ENCODE assay signal across 9 mouse cellular contexts in the genomic region with DNA sequence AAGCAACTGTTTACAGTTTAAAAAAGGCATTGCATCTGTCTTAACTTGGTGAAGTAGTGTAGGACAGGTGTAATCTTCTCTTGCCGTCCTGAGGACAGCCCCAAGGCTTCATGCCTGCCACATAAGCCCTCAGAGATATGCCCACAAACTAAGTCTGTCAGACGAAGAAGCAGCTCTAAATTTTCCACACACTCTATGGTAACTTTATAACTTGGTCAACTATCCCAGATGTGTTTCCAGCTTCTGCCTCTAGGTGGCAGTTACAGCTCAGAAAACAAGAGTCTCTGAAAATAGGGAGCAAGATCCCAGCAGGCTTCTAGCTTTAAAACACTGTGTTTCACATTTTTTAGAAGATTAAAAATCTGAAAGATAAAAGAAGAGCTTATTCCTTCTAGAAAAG.
DNase-seq lines count a peak whose midpoint lies in the region; ATAC-seq and TF ChIP-seq lines count a peak whose summit lies in the region.
"Had no signal": no experiment of that assay in that cellular context is flagged by ENCODE, and none has a peak within 500 bp of the region (broad histone marks: within the 10 kb centered on the region; RNA-seq: fewer than 3 reads in every experiment).

No protein-coding gene starts in this region.

- H3K4me1 ChIP-seq in neural tube, embryonic 15.5 days, result no peaks in the 10 kb centered on the region
- no peaks in the 10 kb centered on the region for H3K4me1 ChIP-seq in forebrain, embryonic 11.5 days (replicated peaks; ENCODE audit: control insufficient read depth, insufficient read depth, low read length)
- no peaks in the 10 kb centered on the region for H3K4me1 ChIP-seq in hindbrain, postnatal 0 days (ENCODE audit: insufficient read depth, low read length)

- H3K9ac ChIP-seq in neural tube, embryonic 15.5 days (replicated peaks), result no peak overlapping the region
- H3K9ac ChIP-seq in forebrain, embryonic 11.5 days (ENCODE audit: low read length), result no peak overlapping the region
- H3K9ac ChIP-seq in hindbrain, postnatal 0 days (replicated peaks; ENCODE audit: low read length), result no peak overlapping the region

- DNase-seq in neural tube, embryonic 10.5 days (ENCODE audit: extremely low spot score, low spot score), result peak; percentile 46
- DNase-seq in c-Kit-negative CD71-positive TER-119-positive erythroid progenitor cells, embryonic 14.5 days (ENCODE audit: low read depth, low spot score), result peak; percentile 28
- peak; percentile 57 for DNase-seq in forebrain, embryonic 11.5 days (ENCODE audit: low spot score)
- DNase-seq in hindbrain, postnatal 0 days (ENCODE audit: low spot score), result peak; percentile 88
- DNase-seq in left cerebral cortex, adult 18-20 months (ENCODE audit: low spot score in 2 of 2), result peak; percentile 80 to 86
- peak; percentile 65 for DNase-seq in mesoderm, embryonic 11.5 days (ENCODE audit: low read depth, low spot score)
- DNase-seq in thymus, postnatal 0 days (ENCODE audit: low spot score), result peak; percentile 66

- no peaks in the 10 kb centered on the region for H3K36me3 ChIP-seq in neural tube, embryonic 15.5 days
- H3K36me3 ChIP-seq in forebrain, embryonic 11.5 days (ENCODE audit: control insufficient read depth, insufficient read depth, low read length), result no peaks in the 10 kb centered on the region; the same call in 1 of the 2 replicates
- H3K36me3 ChIP-seq in hindbrain, postnatal 0 days (ENCODE audit: insufficient read depth, low read length), result no peaks in the 10 kb centered on the region

- H3K4me3 ChIP-seq in neural tube, embryonic 15.5 days (replicated peaks), result no peak overlapping the region
- no peak overlapping the region for H3K4me3 ChIP-seq in forebrain, embryonic 11.5 days (ENCODE audit: low read depth, low read length)
- H3K4me3 ChIP-seq in hindbrain, postnatal 0 days (ENCODE audit: low read length), result no peak overlapping the region

- ATAC-seq in neural tube, embryonic 15.5 days (ENCODE audit: low FRiP score), result no peak
- ATAC-seq in forebrain, embryonic 11.5 days (replicated peaks; ENCODE audit: low FRiP score), result peak; percentile 54
- peak; percentile 68; the same call in 1 of the 2 replicates for ATAC-seq in hindbrain, postnatal 0 days

- peak; percentile 87 for TF ChIP-seq CTCF in hindbrain, postnatal 0 days (IDR thresholded peaks at IDR 0.05; ENCODE audit: low read depth)

- no peaks in the 10 kb centered on the region for H3K27me3 ChIP-seq in neural tube, embryonic 15.5 days (replicated peaks)
- no peaks in the 10 kb centered on the region for H3K27me3 ChIP-seq in forebrain, embryonic 11.5 days (ENCODE audit: control insufficient read depth, insufficient read depth, low read length)
- H3K27me3 ChIP-seq in hindbrain, postnatal 0 days (ENCODE audit: insufficient read depth, low read length), result no peaks in the 10 kb centered on the region

- 62% methylated on average over 2 of the region's 2 CpGs for WGBS in neural tube, embryonic 15.5 days
- WGBS in forebrain, embryonic 11.5 days, result 64% methylated on average over 2 of the region's 2 CpGs
- WGBS in hindbrain, postnatal 0 days, result 47% methylated on average over 2 of the region's 2 CpGs

- H3K4me2 ChIP-seq in neural tube, embryonic 15.5 days, result no peak overlapping the region
- H3K4me2 ChIP-seq in forebrain, embryonic 11.5 days (ENCODE audit: low read depth, low read length, severe bottlenecking), result no peak overlapping the region
- H3K4me2 ChIP-seq in hindbrain, postnatal 0 days (ENCODE audit: low read depth, low read length), result no peak overlapping the region

- no peaks in the 10 kb centered on the region for H3K9me3 ChIP-seq in neural tube, embryonic 15.5 days (replicated peaks)
- no peaks in the 10 kb centered on the region for H3K9me3 ChIP-seq in forebrain, embryonic 11.5 days (ENCODE audit: control insufficient read depth, low read length)
- no peaks in the 10 kb centered on the region for H3K9me3 ChIP-seq in hindbrain, postnatal 0 days (ENCODE audit: low read length)

- no peak overlapping the region for H3K27ac ChIP-seq in neural tube, embryonic 15.5 days (replicated peaks)
- no peak overlapping the region for H3K27ac ChIP-seq in forebrain, embryonic 11.5 days (ENCODE audit: low read depth, low read length)
- H3K27ac ChIP-seq in hindbrain, postnatal 0 days, result no peak overlapping the region
- H3K27ac ChIP-seq: macrophage had no signal

Comparison
In these comparisons a context has a peak if more than half of its experiments do, and no peak if none do; other contexts are left out.
1. DNase-seq: peak in every context shown above with its lines; median percentile 88 in hindbrain, postnatal 0 days; 83 in left cerebral cortex, adult 18-20 months; 66 in thymus, postnatal 0 days; 65 in mesoderm, embryonic 11.5 days; 57 in forebrain, embryonic 11.5 days; 46 in neural tube, embryonic 10.5 days; 28 in c-Kit-negative CD71-positive TER-119-positive erythroid progenitor cells, embryonic 14.5 days.